Mouse (Mus musculus) neural tube, embryonic 12.5 days (tissue): ENCODE results near the gene Anapc4. TPM values are rescaled to one million over a fixed set of nuclear protein-coding genes. Genes with fewer than 3 reads are reported as not detected.

Experiments used
- ATAC-seq: fragments of 200-750 bp; cut with Nextera tagmentation; 2 replicates; pipeline ENCODE4 v1.8.0; 2017; ENCODE audit warnings: low read depth, mild to moderate bottlenecking, moderate TSS enrichment, moderate library complexity; ENCODE audit not compliant: low FRiP score
- H3K27ac ChIP-seq: fragments of 300-500 bp; sonication (generic); 2 replicates; pipeline ENCODE4 v1.5.1; 2016
- H3K27me3 ChIP-seq: fragments of 300-500 bp; sonication (generic); replicated peaks from 2 replicates; pipeline ENCODE4 v1.6.1; 2016; ENCODE audit warnings: mild to moderate bottlenecking
- H3K36me3 ChIP-seq: fragments of 300-500 bp; sonication (generic); 2 replicates; pipeline ENCODE4 v1.6.1; 2016; ENCODE audit warnings: mild to moderate bottlenecking
- H3K4me1 ChIP-seq: fragments of 300-500 bp; sonication (generic); 2 replicates; pipeline ENCODE4 v1.6.1; 2016
- H3K4me2 ChIP-seq: fragments of 300-500 bp; sonication (generic); replicated peaks from 2 replicates; pipeline ENCODE4 v1.6.1; 2016; ENCODE audit warnings: mild to moderate bottlenecking
- H3K4me3 ChIP-seq: fragments of 300-500 bp; sonication (generic); 2 replicates; pipeline ENCODE4 v1.5.1; 2016
- H3K9ac ChIP-seq: fragments of 300-500 bp; sonication (generic); 2 replicates; pipeline ENCODE4 v1.6.1; 2016; ENCODE audit warnings: mild to moderate bottlenecking
- H3K9me3 ChIP-seq: fragments of 300-500 bp; sonication (generic); 2 replicates; pipeline ENCODE4 v1.6.1; 2016; ENCODE audit warnings: mild to moderate bottlenecking
- WGBS: fragments of 180-500 bp; shearing (Covaris S2); methylation state at CpG from one replicate; pipeline ENCODE4 v1.1.7; 2016; 5-methylcytosine and 5-hydroxymethylcytosine counted together
- polyA plus RNA-seq: library from polyadenylated mRNA; unstranded; fragments of >200 nt; fragmentation: Nextera tagmentation; extraction: Ambion mirVana; gene quantifications from 2 replicates; pipeline ENCODE4 v1.2.1, GENCODE M21; 2016

Gene Anapc4
- polyA plus RNA-seq, 1 experiment from 2014 or later = 121 TPM

GRCm38 (mm10) chr5:52818676-52819075 lies 15.1 kb upstream of the Anapc4 start:
- 93% methylated on average over 7 of the region's 7 CpGs for WGBS
- Histone ChIP-seq H3K4me3 (no peak overlapping the region), H3K27me3 (no peaks in the 10 kb centered on the region)

GRCm38 (mm10) chr5:52821691-52822090 lies 12.1 kb upstream of the Anapc4 start:
- H3K36me3 ChIP-seq = peaks cover 19% of the 10 kb centered on the region
- no peak overlapping the region for H3K27ac ChIP-seq
- WGBS = 46% methylated on average over 3 of the region's 3 CpGs
- H3K9ac ChIP-seq = no peak overlapping the region
- no peaks in the 10 kb centered on the region for H3K4me1 ChIP-seq
- H3K4me3 ChIP-seq = no peak overlapping the region
- H3K9me3 ChIP-seq = no peaks in the 10 kb centered on the region
- H3K4me2 ChIP-seq = no peak overlapping the region
- no peak for ATAC-seq
- H3K27me3 ChIP-seq = no peaks in the 10 kb centered on the region

More at GRCm38 (mm10) chr5:52818676-52819075, 15.1 kb upstream of the Anapc4 start:
- H3K36me3 ChIP-seq = peaks cover 14% of the 10 kb centered on the region
- H3K4me1 ChIP-seq = no peaks in the 10 kb centered on the region
- no peaks in the 10 kb centered on the region for H3K9me3 ChIP-seq
- no peak for ATAC-seq
- no peak overlapping the region for H3K9ac ChIP-seq
- no peak overlapping the region for H3K27ac ChIP-seq
- no peak overlapping the region for H3K4me2 ChIP-seq

- ATAC-seq = no peak
- H3K36me3 ChIP-seq = peaks cover 6% of the 10 kb centered on the region
- no peak overlapping the region for H3K4me3 ChIP-seq
- H3K27ac ChIP-seq = no peak overlapping the region
- no peaks in the 10 kb centered on the region for H3K9me3 ChIP-seq
- no peak overlapping the region for H3K4me2 ChIP-seq
- 89% methylated on average over 4 of the region's 4 CpGs for WGBS
- no peaks in the 10 kb centered on the region for H3K27me3 ChIP-seq
- H3K9ac ChIP-seq = no peak overlapping the region
- H3K4me1 ChIP-seq = no peaks in the 10 kb centered on the region
Measured at GRCm38 (mm10) chr5:52827923-52828322, 5.9 kb upstream of the Anapc4 start.

GRCm38 (mm10) chr5:52833005-52833404 lies 807 bp upstream of the Anapc4 start:
- Histone ChIP-seq H3K36me3 (peaks cover 9% of the 10 kb centered on the region), H3K4me1 (peaks cover 11% of the 10 kb centered on the region; the same call in 1 of the 2 replicates), H3K4me3 (no peak overlapping the region), H3K27me3 (no peaks in the 10 kb centered on the region), H3K9ac (peak overlapping the region; percentile 38; the same call in 1 of the 2 replicates), H3K27ac (no peak overlapping the region), H3K4me2 (peak overlapping the region; percentile 71), H3K9me3 (no peaks in the 10 kb centered on the region)
- no peak for ATAC-seq

- peak overlapping the region; percentile 67; the same call in 1 of the 2 replicates for H3K27ac ChIP-seq
- peak overlapping the region; percentile 68 for H3K4me3 ChIP-seq
- peak overlapping the region; percentile 62 for H3K9ac ChIP-seq
- H3K4me1 ChIP-seq = peaks cover 11% of the 10 kb centered on the region; the same call in 1 of the 2 replicates
- no peaks in the 10 kb centered on the region for H3K9me3 ChIP-seq
- H3K4me2 ChIP-seq = peak overlapping the region; percentile 71
- ATAC-seq = no peak
- WGBS = 14% methylated on average over 8 of the region's 8 CpGs
- H3K27me3 ChIP-seq = no peaks in the 10 kb centered on the region
- H3K36me3 ChIP-seq = peaks cover 18% of the 10 kb centered on the region
Measured at GRCm38 (mm10) chr5:52834386-52834785, 574 bp downstream of the Anapc4 start.

GRCm38 (mm10) chr5:52844319-52844718 lies 10.5 kb downstream of the Anapc4 start:
- peaks cover 66% of the 10 kb centered on the region for H3K36me3 ChIP-seq
- H3K9ac ChIP-seq = no peak overlapping the region
- no peak for ATAC-seq
- no peak overlapping the region for H3K4me2 ChIP-seq
- no peaks in the 10 kb centered on the region for H3K27me3 ChIP-seq
- 95% methylated on average over 7 of the region's 7 CpGs for WGBS
- H3K9me3 ChIP-seq = no peaks in the 10 kb centered on the region
- no peaks in the 10 kb centered on the region for H3K4me1 ChIP-seq
- H3K27ac ChIP-seq = no peak overlapping the region
- H3K4me3 ChIP-seq = no peak overlapping the region

- no peak overlapping the region for H3K4me2 ChIP-seq
- peaks cover 69% of the 10 kb centered on the region for H3K36me3 ChIP-seq
- H3K27me3 ChIP-seq = no peaks in the 10 kb centered on the region
- 90% methylated on average over 5 of the region's 5 CpGs for WGBS
- H3K27ac ChIP-seq = no peak overlapping the region
- H3K9ac ChIP-seq = no peak overlapping the region
- H3K9me3 ChIP-seq = no peaks in the 10 kb centered on the region
- ATAC-seq = no peak
- no peaks in the 10 kb centered on the region for H3K4me1 ChIP-seq
- no peak overlapping the region for H3K4me3 ChIP-seq
Measured at GRCm38 (mm10) chr5:52855727-52856126, 21.9 kb downstream of the Anapc4 start.

GRCm38 (mm10) chr5:52864446-52864845 lies 30.6 kb downstream of the Anapc4 start:
- Histone ChIP-seq H3K27ac (no peak overlapping the region), H3K9ac (no peak overlapping the region), H3K4me2 (no peak overlapping the region), H3K36me3 (peaks cover 76% of the 10 kb centered on the region), H3K4me1 (no peaks in the 10 kb centered on the region), H3K9me3 (no peaks in the 10 kb centered on the region), H3K27me3 (no peaks in the 10 kb centered on the region), H3K4me3 (no peak overlapping the region)
- 91% methylated on average over 8 of the region's 8 CpGs for WGBS
- no peak for ATAC-seq

GRCm38 (mm10) chr5:52865825-52866224 lies 32.0 kb downstream of the Anapc4 start:
- no peaks in the 10 kb centered on the region for H3K9me3 ChIP-seq
- H3K27ac ChIP-seq = no peak overlapping the region
- no peak overlapping the region for H3K9ac ChIP-seq
- H3K36me3 ChIP-seq = peaks cover 63% of the 10 kb centered on the region
- no peak overlapping the region for H3K4me3 ChIP-seq
- H3K4me1 ChIP-seq = no peaks in the 10 kb centered on the region
- 83% methylated on average over 9 of the region's 9 CpGs for WGBS
- H3K27me3 ChIP-seq = no peaks in the 10 kb centered on the region
- ATAC-seq = no peak
- H3K4me2 ChIP-seq = no peak overlapping the region

GRCm38 (mm10) chr5:52866361-52867155 lies 32.7 kb downstream of the Anapc4 start:
- Histone ChIP-seq H3K36me3 (peaks cover 56% of the 10 kb centered on the region), H3K9me3 (no peaks in the 10 kb centered on the region), H3K27ac (no peak overlapping the region), H3K4me1 (no peaks in the 10 kb centered on the region), H3K27me3 (no peaks in the 10 kb centered on the region), H3K4me2 (no peak overlapping the region), H3K4me3 (no peak overlapping the region), H3K9ac (no peak overlapping the region)
- WGBS = 85% methylated on average over 18 of the region's 18 CpGs
- ATAC-seq = no peak

- Histone ChIP-seq H3K27me3 (no peaks in the 10 kb centered on the region), H3K36me3 (peaks cover 35% of the 10 kb centered on the region), H3K4me2 (no peak overlapping the region), H3K27ac (no peak overlapping the region), H3K4me1 (no peaks in the 10 kb centered on the region), H3K4me3 (no peak overlapping the region), H3K9ac (no peak overlapping the region), H3K9me3 (no peaks in the 10 kb centered on the region)
- ATAC-seq = peak; percentile 54
- WGBS = 69% methylated on average over 12 of the region's 12 CpGs
Measured at GRCm38 (mm10) chr5:52868918-52869703, 35.3 kb downstream of the Anapc4 start.

- 11% methylated on average over 1 of the region's 1 CpGs for WGBS
- Histone ChIP-seq H3K9me3 (no peaks in the 10 kb centered on the region), H3K4me3 (no peak overlapping the region), H3K9ac (no peak overlapping the region), H3K4me1 (no peaks in the 10 kb centered on the region), H3K27ac (no peak overlapping the region), H3K4me2 (no peak overlapping the region), H3K36me3 (peaks cover 15% of the 10 kb centered on the region), H3K27me3 (no peaks in the 10 kb centered on the region)
- no peak for ATAC-seq
Measured at GRCm38 (mm10) chr5:52871461-52871860, 37.6 kb downstream of the Anapc4 start.
